Mouse (Mus musculus) limb, embryonic 14.5 days (tissue): ENCODE results near the gene Art3. TPM values are rescaled to one million over a fixed set of nuclear protein-coding genes. Genes with fewer than 3 reads are reported as not detected.

Experiments
- ATAC-seq: fragments of 200-750 bp; cut with Nextera tagmentation; 2 replicates; pipeline ENCODE4 v1.8.0; 2017; ENCODE audit warnings: low read depth, moderate number of reproducible peaks, moderate TSS enrichment; ENCODE audit not compliant: low FRiP score
- DNase-seq: peaks from one replicate; pipeline ENCODE4 v3.0.0-alpha.2; 2015; ENCODE audit warnings: low spot score
- H3K27ac ChIP-seq: fragments of 300-500 bp; sonication (generic); replicated peaks from 2 replicates; pipeline ENCODE4 v1.5.1; 2014; ENCODE audit warnings: low read depth, mild to moderate bottlenecking, low read length, moderate library complexity, mixed read lengths
- H3K27me3 ChIP-seq: fragments of 300-500 bp; sonication (generic); 2 replicates; pipeline ENCODE4 v1.6.1; 2014; ENCODE audit warnings: low read length, mixed read lengths; ENCODE audit not compliant: control insufficient read depth, insufficient read depth
- H3K36me3 ChIP-seq: fragments of 300-500 bp; sonication (generic); 2 replicates; pipeline ENCODE4 v1.6.1; 2014; ENCODE audit warnings: mild to moderate bottlenecking, low read length, moderate library complexity, mixed read lengths; ENCODE audit not compliant: control insufficient read depth, insufficient read depth
- H3K4me1 ChIP-seq: fragments of 300-500 bp; sonication (generic); 2 replicates; pipeline ENCODE4 v1.6.1; 2014; ENCODE audit warnings: antibody characterized with exemption, low read length, mixed read lengths; ENCODE audit not compliant: control insufficient read depth, insufficient read depth
- H3K4me2 ChIP-seq: fragments of 300-500 bp; sonication (generic); replicated peaks from 2 replicates; pipeline ENCODE4 v1.6.1; 2014; ENCODE audit warnings: low read depth, mild to moderate bottlenecking, low read length, moderate library complexity; ENCODE audit not compliant: severe bottlenecking
- H3K4me3 ChIP-seq: fragments of 300-500 bp; sonication (generic); replicated peaks from 2 replicates; pipeline ENCODE4 v1.5.1; 2014; ENCODE audit warnings: low read length
- H3K9ac ChIP-seq: fragments of 300-500 bp; sonication (generic); 2 replicates; pipeline ENCODE4 v1.6.1; 2014; ENCODE audit warnings: mild to moderate bottlenecking, low read depth, low read length, moderate library complexity; ENCODE audit not compliant: severe bottlenecking
- H3K9me3 ChIP-seq: fragments of 300-500 bp; sonication (generic); 2 replicates; pipeline ENCODE4 v1.6.1; 2016; ENCODE audit warnings: low read length; ENCODE audit not compliant: control insufficient read depth
- POLR2A ChIP-seq: fragments of 200-500 bp; IDR thresholded peaks from 2 replicates; pipeline ENCODE4 v1.8.0; 2012; ENCODE audit warnings: inconsistent platforms, mild to moderate bottlenecking, moderate library complexity, borderline replicate concordance; ENCODE audit not compliant: insufficient read depth, insufficient read length; ENCODE audit errors: extremely low read depth
- WGBS: fragments of 180-500 bp; shearing (Covaris S2); extraction: QIAGEN DNeasy Blood & Tissue Kit; methylation state at CpG from one replicate; pipeline ENCODE4 v1.1.7; 2014; 5-methylcytosine and 5-hydroxymethylcytosine counted together
- polyA plus RNA-seq, 2 experiments: library from polyadenylated mRNA; depleted of rRNA in 1 of 2; stranded (reverse) in 1 of 2; unstranded in 1 of 2; fragments of >200 nt; fragmentation: Nextera tagmentation in 1 of 2; extraction: Ambion mirVana in 1 of 2; gene quantifications; 2 replicates each; pipeline versions ENCODE4 v1.2.1 to v1.2.3; 2012 to 2014

Gene Art3
- polyA plus RNA-seq, 2 experiments = 7.7 to 9.6 TPM

DNA sequence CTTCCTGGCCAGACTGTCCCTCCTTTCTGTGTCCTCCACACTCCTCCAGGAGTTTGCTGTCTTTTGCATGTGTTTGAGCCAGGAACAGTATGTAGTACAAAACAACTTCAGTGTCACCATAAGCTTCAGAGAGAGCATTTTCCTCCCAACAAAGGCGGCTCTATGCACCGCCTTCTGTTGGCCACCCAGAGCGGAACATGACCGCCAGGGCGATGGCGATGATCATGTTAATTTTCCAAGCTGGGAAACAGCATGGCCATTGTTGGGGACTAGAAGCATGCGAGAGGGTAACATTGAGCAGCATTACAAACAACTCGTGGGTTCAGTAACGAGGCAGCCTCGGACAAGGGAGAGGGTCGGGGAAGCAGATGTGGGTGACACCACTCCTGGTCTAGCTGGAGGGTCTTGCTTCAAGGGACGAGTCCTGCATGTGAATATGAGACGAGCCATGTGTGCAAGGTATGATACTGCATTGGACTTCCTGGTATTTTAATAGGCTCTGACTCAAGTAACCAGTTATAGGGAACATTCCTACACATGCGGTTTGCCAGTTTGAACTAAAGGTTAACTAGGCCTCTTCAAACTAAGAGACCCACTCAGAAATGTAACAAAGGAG is 39.8 kb downstream of the Art3 start:
- DNase-seq = peak; percentile 14
- H3K4me2 ChIP-seq = no peak overlapping the region
- no peak overlapping the region for H3K9ac ChIP-seq
- no peak for TF ChIP-seq POLR2A
- H3K36me3 ChIP-seq = no peaks in the 10 kb centered on the region
- ATAC-seq = no peak; the same call in 1 of the 2 replicates
- no peaks in the 10 kb centered on the region for H3K27me3 ChIP-seq
- 0 out of 2 replicates have a peak, but pooled peaks cover 3% of the 10 kb centered on the region for H3K4me1 ChIP-seq
- 0 out of 2 replicates have a peak overlapping the region, but pooled peaks have one; percentile 28 for H3K27ac ChIP-seq
- WGBS = 62% methylated on average over 14 of the region's 14 CpGs
- no peaks in the 10 kb centered on the region for H3K9me3 ChIP-seq
- no peak overlapping the region for H3K4me3 ChIP-seq

DNA sequence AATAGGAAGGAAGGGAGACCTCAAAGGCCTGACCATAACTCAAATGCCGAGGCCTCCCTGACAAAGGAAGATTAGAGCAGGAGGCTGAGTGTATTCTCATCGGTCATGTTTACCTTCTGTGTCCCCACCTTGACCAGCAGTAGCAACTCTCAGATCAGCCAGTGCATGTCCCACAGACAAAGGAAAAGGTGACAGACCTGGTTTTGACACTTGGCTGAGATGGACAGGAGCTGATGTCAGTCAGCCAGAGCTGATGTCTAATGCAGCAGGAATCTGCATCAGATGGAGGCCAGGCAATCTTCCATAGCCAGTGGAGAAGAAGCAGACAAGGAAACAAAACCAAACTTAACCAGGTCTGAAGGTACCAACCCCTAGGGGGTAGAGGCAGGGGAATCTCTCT is 41.0 kb downstream of the Art3 start:
- Histone ChIP-seq H3K4me1 (0 out of 2 replicates have a peak, but pooled peaks cover 3% of the 10 kb centered on the region), H3K36me3 (no peaks in the 10 kb centered on the region), H3K4me3 (no peak overlapping the region), H3K9me3 (no peaks in the 10 kb centered on the region), H3K27me3 (no peaks in the 10 kb centered on the region), H3K4me2 (no peak overlapping the region), H3K9ac (no peak overlapping the region), H3K27ac (no peak overlapping the region)
- DNase-seq (no peak), ATAC-seq (no peak)
- no peak for TF ChIP-seq POLR2A
- WGBS = 67% methylated on average over 2 of the region's 2 CpGs

- Histone ChIP-seq H3K27ac (no peak overlapping the region), H3K9ac (no peak overlapping the region), H3K9me3 (no peaks in the 10 kb centered on the region), H3K36me3 (no peaks in the 10 kb centered on the region), H3K4me1 (0 out of 2 replicates have a peak, but pooled peaks cover 3% of the 10 kb centered on the region), H3K27me3 (no peaks in the 10 kb centered on the region), H3K4me2 (no peak overlapping the region), H3K4me3 (no peak overlapping the region)
- 53% methylated on average over 6 of the region's 6 CpGs for WGBS
- ATAC-seq (no peak), DNase-seq (no peak)
- TF ChIP-seq POLR2A = no peak
These were observed 43.1 kb downstream of the Art3 start for GRCm38 (mm10) chr5:92374721-92375142.

DNA sequence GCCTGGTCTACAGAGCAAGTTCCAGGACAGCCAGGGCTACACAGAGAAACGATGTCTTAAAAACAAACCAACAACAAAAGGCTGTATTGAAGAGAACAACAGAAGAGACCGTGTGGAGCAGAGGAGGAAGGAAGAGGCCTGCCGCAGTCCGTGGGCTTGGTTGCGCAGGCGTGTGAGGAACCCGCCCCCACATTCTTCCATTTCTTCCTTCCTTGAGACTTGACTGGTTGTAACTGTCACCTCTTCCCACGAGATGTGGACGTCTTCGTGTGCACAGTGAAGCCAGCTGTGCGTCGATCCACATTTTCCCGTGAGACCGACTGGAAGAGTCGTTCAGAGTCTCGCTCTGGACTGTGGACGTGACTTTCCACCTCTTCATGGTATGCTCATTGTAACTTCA is 43.7 kb downstream of the Art3 start:
- H3K27ac ChIP-seq = no peak overlapping the region
- ATAC-seq (no peak), DNase-seq (no peak)
- no peaks in the 10 kb centered on the region for H3K9me3 ChIP-seq
- no peaks in the 10 kb centered on the region for H3K36me3 ChIP-seq
- no peak for TF ChIP-seq POLR2A
- H3K9ac ChIP-seq = no peak overlapping the region
- H3K4me3 ChIP-seq = no peak overlapping the region
- no peaks in the 10 kb centered on the region for H3K27me3 ChIP-seq
- WGBS = 75% methylated on average over 17 of the region's 17 CpGs
- 0 out of 2 replicates have a peak, but pooled peaks cover 3% of the 10 kb centered on the region for H3K4me1 ChIP-seq
- H3K4me2 ChIP-seq = no peak overlapping the region

GRCm38 (mm10) chr5:92376795-92377405 is 45.3 kb downstream of the Art3 start:
- Histone ChIP-seq H3K4me3 (no peak overlapping the region), H3K36me3 (no peaks in the 10 kb centered on the region), H3K27ac (no peak overlapping the region), H3K9me3 (no peaks in the 10 kb centered on the region), H3K27me3 (no peaks in the 10 kb centered on the region), H3K4me1 (0 out of 2 replicates have a peak, but pooled peaks cover 3% of the 10 kb centered on the region), H3K9ac (no peak overlapping the region), H3K4me2 (no peak overlapping the region)
- ATAC-seq (peak; percentile 42; the same call in 1 of the 2 replicates), DNase-seq (no peak)
- WGBS = 28% methylated on average over 13 of the region's 13 CpGs
- no peak for TF ChIP-seq POLR2A
